Mouse (Mus musculus) liver, postnatal 0 days (tissue): ENCODE results near the gene Pkhd1.

ENCODE experiments used
- CTCF ChIP-seq: sonication (generic); IDR thresholded peaks from 2 replicates; pipeline ENCODE4 v1.5.1; 2016; ENCODE audit warnings: antibody characterized with exemption, low read depth
- EP300 ChIP-seq: IDR thresholded peaks from 2 replicates; pipeline ENCODE4 v1.6.1; 2016; ENCODE audit warnings: antibody characterized with exemption, low read depth, mild to moderate bottlenecking

DNA sequence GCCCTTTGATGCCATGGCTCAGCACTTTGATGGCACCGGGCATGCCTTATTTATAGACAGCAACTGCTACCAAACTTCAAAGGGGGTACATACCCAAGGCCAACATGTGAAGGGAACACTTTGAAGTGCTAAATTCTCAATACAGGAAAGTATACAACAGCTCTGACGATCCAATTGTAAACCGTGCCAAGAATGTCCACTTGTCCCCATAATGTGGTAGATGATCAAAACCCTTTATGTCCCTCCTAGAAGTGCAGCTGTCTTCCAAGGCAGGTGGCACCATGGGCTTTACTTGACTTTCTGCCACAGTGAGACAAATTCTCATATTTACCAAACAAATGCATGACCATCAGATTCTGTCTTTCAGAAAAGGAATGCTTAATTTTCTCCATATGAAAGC lies 6.7 kb upstream of the Pkhd1 start:
- TF ChIP-seq CTCF (no peak), EP300 (no peak)
